Mouse (Mus musculus) spleen, adult 2 months (tissue): ENCODE results near the gene Nacc1. TPM values are rescaled to one million over a fixed set of nuclear protein-coding genes. Genes with fewer than 3 reads are reported as not detected.

ENCODE experiments used
- DNase-seq, 2 experiments: peaks; one replicate each; pipeline versions ENCODE4 v3.0.0 to v3.0.0-alpha.2; 2012 to 2021; ENCODE audit warnings: low spot score in 2 of 2, low read depth in 1 of 2
- H3K27ac ChIP-seq: fragments of 200-500 bp; 2 replicates; pipeline ENCODE4 v1.5.1; 2012; ENCODE audit warnings: low read length, inconsistent platforms; ENCODE audit not compliant: insufficient read depth
- H3K27me3 ChIP-seq: fragments of 200-500 bp; 2 replicates; pipeline ENCODE4 v1.6.1; 2012; ENCODE audit warnings: mild to moderate bottlenecking, moderate library complexity, low read length, inconsistent platforms; ENCODE audit not compliant: control insufficient read depth, insufficient read depth
- H3K36me3 ChIP-seq: fragments of 200-500 bp; 2 replicates; pipeline ENCODE4 v1.6.1; 2012; ENCODE audit warnings: mild to moderate bottlenecking, low read length, inconsistent platforms; ENCODE audit not compliant: control insufficient read depth, insufficient read depth
- H3K4me1 ChIP-seq: fragments of 200-500 bp; 2 replicates; pipeline ENCODE4 v1.6.1; 2011; ENCODE audit warnings: inconsistent platforms; ENCODE audit not compliant: control insufficient read depth, insufficient read depth, insufficient read length
- H3K4me3 ChIP-seq: fragments of 200-500 bp; 2 replicates; pipeline ENCODE4 v1.5.1; 2011; ENCODE audit warnings: mild to moderate bottlenecking, inconsistent platforms; ENCODE audit not compliant: insufficient read depth, insufficient read length; ENCODE audit errors: extremely low read depth
- CTCF ChIP-seq: fragments of 200-500 bp; IDR thresholded peaks from 2 replicates; pipeline ENCODE4 v1.5.1; 2011; ENCODE audit warnings: mild to moderate bottlenecking, inconsistent platforms; ENCODE audit not compliant: insufficient read depth, insufficient read length, insufficient replicate concordance; ENCODE audit errors: extremely low read depth
- POLR2A ChIP-seq: fragments of 200-500 bp; IDR thresholded peaks from 2 replicates; pipeline ENCODE4 v1.6.1; 2011; ENCODE audit warnings: low read depth, low read length, inconsistent platforms
- WGBS: fragments of 180-500 bp; shearing (Covaris S2); methylation state at CpG from one replicate; pipeline ENCODE4 v1.1.7; 2018; 5-methylcytosine and 5-hydroxymethylcytosine counted together
- polyA plus RNA-seq: library from polyadenylated mRNA; depleted of rRNA; stranded (reverse); fragments of >200 nt; gene quantifications from 2 replicates; pipeline ENCODE4 v1.2.3, GENCODE M21; 2012

The Nacc1 gene
- polyA plus RNA-seq, 1 experiment: 66.0 TPM

GRCm38 (mm10) chr8:84656191-84656525, 31.5 kb downstream of the Nacc1 start:
- WGBS: 7% methylated on average over 10 of the region's 10 CpGs
- no peaks in the 10 kb centered on the region for H3K36me3 ChIP-seq
- H3K4me1 ChIP-seq: peaks cover 14% of the 10 kb centered on the region; the same call in 1 of the 2 replicates
- peak overlapping the region; percentile 59 for H3K4me3 ChIP-seq
- TF ChIP-seq POLR2A: no peak
- no peak for TF ChIP-seq CTCF
- H3K27ac ChIP-seq: peak overlapping the region; percentile 81
- DNase-seq: no peak
- no peaks in the 10 kb centered on the region for H3K27me3 ChIP-seq

- H3K4me3 ChIP-seq: peak overlapping the region; percentile 59; the same call in 1 of the 2 replicates
- TF ChIP-seq POLR2A: no peak
- no peak for TF ChIP-seq CTCF
- peak overlapping the region; percentile 81; the same call in 1 of the 2 replicates for H3K27ac ChIP-seq
- 18% methylated on average over 15 of the region's 15 CpGs for WGBS
- H3K27me3 ChIP-seq: no peaks in the 10 kb centered on the region
- H3K4me1 ChIP-seq: peaks cover 14% of the 10 kb centered on the region; the same call in 1 of the 2 replicates
- DNase-seq: no peak
- no peaks in the 10 kb centered on the region for H3K36me3 ChIP-seq
Measured at GRCm38 (mm10) chr8:84655336-84656190, 32.1 kb downstream of the Nacc1 start.

GRCm38 (mm10) chr8:84654597-84654996, 33.1 kb downstream of the Nacc1 start:
- Histone ChIP-seq H3K4me1 (peaks cover 11% of the 10 kb centered on the region; the same call in 1 of the 2 replicates), H3K27ac (no peak overlapping the region), H3K27me3 (no peaks in the 10 kb centered on the region), H3K36me3 (no peaks in the 10 kb centered on the region), H3K4me3 (no peak overlapping the region)
- no peak for DNase-seq
- no peak for TF ChIP-seq CTCF
- no peak for TF ChIP-seq POLR2A
- WGBS: 55% methylated on average over 4 of the region's 4 CpGs

GRCm38 (mm10) chr8:84653092-84653631, 34.5 kb downstream of the Nacc1 start:
- no peak for DNase-seq
- H3K27ac ChIP-seq: no peak overlapping the region
- H3K27me3 ChIP-seq: no peaks in the 10 kb centered on the region
- H3K4me3 ChIP-seq: no peak overlapping the region
- 88% methylated on average over 9 of the region's 9 CpGs for WGBS
- no peaks in the 10 kb centered on the region for H3K36me3 ChIP-seq
- TF ChIP-seq POLR2A (no peak), CTCF (no peak)
- H3K4me1 ChIP-seq: peaks cover 11% of the 10 kb centered on the region; the same call in 1 of the 2 replicates

GRCm38 (mm10) chr8:84650213-84650612, 37.4 kb downstream of the Nacc1 start:
- no peak overlapping the region for H3K27ac ChIP-seq
- no peaks in the 10 kb centered on the region for H3K27me3 ChIP-seq
- DNase-seq: no peak
- 81% methylated on average over 3 of the region's 3 CpGs for WGBS
- no peaks in the 10 kb centered on the region for H3K4me1 ChIP-seq
- H3K36me3 ChIP-seq: no peaks in the 10 kb centered on the region
- no peak for TF ChIP-seq CTCF
- no peak for TF ChIP-seq POLR2A
- no peak overlapping the region for H3K4me3 ChIP-seq

- no peaks in the 10 kb centered on the region for H3K4me1 ChIP-seq
- no peaks in the 10 kb centered on the region for H3K27me3 ChIP-seq
- no peak for DNase-seq
- H3K4me3 ChIP-seq: no peak overlapping the region
- H3K36me3 ChIP-seq: no peaks in the 10 kb centered on the region
- 45% methylated on average over 14 of the region's 14 CpGs for WGBS
- TF ChIP-seq CTCF (no peak), POLR2A (no peak)
- H3K27ac ChIP-seq: no peak overlapping the region
Measured at GRCm38 (mm10) chr8:84647461-84647901, 40.2 kb downstream of the Nacc1 start.
